Mouse (Mus musculus): Measurements from ENCODE around the gene Podxl.

Podxl gene

DNA sequence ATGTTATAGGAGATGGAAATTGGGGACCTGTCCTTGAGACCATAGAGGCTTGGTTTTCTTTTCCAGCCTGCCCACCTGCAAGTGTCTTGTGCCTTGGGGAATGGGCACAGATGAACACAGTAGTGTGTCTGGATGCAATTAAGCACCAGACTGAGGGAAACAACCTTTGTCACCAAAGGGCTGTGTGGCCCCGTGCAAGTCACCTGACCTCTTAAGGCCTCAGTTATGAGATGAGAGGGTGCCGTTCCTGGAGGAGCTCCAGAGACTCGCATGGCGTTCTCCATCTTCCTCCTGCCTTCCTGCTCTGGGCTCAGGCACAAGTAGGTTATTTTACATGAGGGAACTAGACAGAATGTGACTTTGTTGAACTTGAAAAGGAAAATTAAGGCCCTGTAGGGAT, 41.3 kb downstream of the Podxl start:
- no peak for DNase-seq

DNA sequence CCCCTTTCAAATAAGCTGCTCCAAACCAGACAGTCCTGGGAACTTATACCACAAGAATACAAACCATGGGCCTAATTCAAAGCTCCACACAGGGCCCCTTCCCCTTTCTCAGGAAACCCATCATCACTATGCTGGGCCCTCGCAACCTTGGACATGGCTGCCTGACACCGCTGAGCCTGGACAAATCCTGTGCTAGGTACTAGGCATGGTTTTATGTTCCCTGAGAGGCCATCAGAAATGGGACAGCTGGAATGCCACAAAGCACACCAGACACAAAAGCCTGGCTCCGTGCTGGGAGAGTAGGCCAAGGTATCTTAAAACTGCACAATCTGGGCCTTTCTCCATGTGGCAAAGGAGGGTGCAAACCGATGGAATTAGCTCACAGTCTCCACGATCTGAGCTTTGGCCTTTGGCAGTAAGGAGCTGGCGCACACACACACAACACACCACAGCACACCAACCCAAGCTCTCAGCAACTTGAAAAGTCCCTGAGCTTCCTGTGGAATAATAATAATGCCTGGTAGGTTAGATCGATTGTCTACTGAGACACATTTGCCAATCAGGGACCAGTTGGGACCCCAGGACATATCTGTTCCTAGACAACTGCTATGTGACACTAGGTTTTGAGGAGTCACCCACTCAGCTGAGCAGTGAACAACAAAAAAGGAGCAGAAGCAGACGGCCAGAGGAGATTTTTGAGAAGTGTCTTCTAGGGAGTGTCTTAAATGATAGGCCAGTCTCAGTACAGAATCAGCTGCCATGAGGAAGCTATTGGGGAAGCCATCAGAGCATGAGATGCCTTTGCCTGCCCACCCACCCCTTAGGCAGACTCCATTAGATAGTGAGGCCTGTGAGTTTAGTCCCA, 42.1 kb downstream of the Podxl start:
- DNase-seq, result no peak

DNA sequence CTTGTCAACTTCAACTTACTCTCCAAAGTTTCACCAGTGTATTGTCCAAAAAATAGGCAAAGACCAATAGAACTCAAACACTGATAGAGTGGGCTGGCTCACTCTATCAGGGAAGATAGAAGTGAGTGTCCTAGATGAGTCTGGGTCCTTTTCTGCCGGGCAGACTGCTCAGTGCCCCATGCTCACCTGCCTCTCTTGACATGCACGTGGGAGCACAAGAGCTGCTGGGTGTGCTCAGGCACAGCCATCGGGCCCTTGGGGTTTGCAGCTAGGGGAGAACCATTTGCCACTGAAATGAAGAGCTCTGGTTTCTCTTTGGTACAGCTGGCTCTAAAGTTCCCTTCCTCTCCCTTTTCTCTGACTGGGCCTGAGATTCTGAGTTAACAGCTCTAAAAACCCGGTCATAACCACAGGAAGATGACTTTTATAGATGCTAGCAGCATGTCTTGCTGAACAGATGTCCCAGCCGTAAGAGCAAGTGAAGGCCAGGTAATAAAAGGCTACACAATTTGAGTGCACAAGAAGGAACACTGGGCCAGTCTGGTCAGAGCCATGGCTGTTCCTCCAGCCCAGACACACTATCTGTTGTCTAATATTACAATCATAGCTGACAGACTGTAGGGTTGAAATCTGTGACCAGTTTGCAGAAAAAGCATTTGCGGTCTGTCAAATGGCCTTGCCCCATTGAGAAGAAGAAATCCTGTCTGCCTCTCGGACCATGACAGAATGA, 43.1 kb downstream of the Podxl start:
- DNase-seq, result no peak

DNA sequence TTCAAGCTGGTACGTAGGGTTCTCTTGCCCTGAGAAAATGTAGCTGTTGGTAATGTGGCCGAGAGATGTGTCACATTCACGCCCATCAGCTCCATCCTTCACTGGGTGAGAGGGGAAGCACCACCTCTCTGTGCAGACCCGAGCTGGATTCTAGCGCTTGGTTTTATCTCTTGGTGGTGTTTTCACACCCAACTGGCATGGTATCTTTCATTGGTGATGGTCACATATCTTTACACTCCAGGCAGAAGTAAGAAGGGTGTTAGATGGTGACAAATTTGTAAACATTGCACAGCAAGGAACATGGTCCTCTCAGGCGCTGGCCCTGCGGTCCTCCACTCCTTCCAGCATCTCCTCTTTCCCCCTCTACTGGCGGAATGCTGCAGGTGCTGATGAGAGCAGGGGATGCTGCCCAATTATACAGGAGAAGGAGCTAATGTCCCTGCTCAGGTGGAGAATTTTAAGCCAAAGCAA, 44.7 kb downstream of the Podxl start:
- no peak for DNase-seq

DNA sequence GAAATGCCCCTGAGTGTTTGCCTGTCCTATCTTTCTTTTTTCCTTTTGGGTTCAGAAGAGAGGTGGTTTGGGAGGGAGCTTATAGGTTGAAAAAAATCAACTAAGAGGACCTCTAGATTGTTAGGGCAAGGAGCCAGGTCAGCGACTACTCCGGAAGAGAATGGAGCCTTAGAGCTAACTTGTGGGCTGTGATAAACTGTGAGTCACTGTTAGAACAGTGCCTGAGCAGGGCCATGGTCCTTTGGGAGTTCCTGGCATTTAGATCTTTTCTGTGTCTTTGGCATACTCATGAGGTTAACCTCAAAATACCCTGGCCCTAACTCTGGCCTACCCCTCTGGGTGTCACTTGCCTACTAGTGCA, 45.5 kb downstream of the Podxl start:
- DNase-seq, result no peak

DNA sequence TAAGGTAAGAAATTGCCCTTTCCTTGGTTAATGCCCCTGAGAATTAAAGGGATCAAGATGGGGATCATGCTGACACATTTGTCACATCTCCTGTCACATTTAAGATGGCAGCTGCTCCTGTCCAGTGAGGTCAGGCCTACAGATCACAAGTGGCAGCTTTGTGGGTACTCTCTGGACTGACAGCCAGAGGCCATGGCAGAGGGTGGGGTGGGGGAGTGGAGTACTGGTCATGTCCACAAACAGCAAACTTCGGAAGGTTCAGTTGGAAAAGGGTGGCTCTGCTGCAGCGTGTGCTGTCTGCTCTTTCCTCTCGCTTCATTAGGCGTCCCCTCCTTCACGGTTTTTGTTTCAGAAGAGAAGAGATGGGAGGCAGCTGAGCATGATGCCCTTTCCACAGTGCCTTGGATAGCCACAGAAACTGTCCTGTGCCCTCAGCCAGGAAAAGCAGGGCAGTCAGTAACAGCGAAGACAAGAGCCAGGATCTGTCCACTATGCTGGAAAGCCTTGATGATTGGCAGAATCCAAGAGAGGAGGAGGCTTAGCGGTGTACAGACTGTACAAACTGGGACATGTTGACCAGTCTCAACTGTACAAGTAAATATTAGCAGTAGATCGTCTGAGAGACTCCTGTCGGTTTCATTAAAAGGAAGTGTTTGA, 46.0 kb downstream of the Podxl start:
- DNase-seq, result no peak

DNA sequence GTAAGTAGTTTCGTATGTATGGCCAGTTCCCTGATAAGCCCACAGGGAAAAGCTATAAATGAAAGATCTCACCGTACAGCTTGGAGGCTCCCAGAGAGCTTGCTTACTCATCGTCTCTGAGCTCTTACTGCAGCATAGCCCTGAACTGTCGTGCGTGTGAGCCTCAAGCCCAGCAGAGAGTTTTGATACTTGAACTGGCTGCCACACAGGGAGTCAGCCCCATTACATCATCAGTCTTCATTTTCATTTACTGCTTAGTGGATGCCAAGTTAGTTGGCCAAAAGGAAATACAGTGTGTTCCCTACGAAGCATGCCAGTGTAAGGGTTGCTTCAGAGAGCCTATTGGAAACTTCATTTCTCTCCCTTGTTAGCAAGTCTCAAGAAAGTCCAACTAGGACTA, 50.1 kb downstream of the Podxl start:
- no peak for DNase-seq

DNA sequence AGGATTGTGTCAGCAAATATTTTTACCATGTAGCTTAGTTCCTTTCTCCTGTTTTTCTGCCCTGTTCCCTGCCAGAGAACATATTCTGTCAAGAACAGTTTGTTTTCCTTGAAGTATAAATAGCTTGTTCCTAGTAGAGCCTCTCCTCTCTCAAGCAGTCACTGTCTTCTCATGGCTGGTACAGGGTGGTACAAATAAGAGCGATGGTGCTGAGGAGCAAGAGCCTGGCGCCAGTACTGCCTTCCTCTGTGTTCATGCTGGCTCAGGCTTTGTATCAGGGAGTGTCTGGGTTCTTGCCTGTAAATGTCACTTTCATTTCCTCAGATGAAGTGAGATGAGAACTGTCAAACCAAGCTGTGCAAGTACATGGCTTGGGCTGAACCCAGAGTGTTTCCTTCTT, 61.2 kb downstream of the Podxl start:
- no peak for DNase-seq

DNA sequence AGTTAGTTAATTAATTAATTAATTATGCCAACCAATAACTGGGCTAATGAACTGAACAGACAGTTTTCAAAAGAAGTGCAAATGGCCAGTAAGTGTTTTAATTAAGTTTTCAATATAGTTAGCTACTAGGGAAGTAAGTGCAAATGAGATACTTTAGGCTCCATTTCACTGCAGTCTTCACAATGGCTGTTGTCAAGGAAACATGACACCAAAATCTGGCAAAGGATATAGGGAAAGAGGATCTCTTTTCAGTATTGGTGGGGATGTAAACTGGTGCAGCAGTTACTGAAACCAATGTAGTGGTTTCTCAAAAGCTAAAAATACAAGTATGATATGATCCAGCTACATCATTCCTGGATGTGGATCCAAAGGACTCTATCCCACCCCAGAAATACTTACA, 63.1 kb downstream of the Podxl start:
- DNase-seq, result no peak

DNA sequence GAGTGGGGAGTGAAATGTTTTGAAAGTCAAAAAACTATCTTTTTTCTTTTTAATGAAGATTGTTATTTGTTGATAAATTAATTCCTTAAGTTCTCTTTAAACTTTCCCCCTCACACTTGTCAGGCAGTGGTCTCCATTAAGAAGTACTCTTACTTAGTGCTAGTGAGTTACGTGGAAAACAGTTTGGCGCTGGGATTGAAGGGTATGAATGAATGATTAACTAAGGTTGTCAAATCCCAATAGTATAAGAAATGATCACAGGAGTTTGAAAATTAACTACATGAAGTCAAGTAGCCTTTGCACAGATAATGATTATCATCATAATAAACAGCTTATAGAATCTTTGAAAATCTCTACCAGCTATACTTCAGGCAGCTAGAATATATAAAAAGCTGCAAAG, 63.5 kb downstream of the Podxl start:
- DNase-seq, result no peak

DNA sequence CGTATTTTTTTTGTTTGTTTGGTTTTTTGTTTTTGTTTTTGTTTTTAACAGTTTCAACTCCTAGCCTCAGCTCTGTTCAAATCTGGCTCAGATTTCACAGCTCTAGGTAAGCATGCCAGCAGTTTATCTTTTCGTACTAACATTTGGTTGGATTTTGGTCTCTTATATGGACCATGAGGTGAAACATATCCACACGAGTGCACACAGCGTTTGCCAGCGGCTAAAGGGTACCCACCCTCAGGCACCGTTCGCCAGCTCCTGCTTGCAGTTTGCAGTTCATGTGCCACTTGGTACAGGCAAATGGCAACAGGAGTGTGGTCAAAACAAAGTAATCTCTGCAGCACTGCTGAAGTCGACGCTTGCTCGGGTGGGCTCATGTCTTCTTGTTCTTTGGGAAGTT, 63.9 kb downstream of the Podxl start:
- DNase-seq, result no peak

DNA sequence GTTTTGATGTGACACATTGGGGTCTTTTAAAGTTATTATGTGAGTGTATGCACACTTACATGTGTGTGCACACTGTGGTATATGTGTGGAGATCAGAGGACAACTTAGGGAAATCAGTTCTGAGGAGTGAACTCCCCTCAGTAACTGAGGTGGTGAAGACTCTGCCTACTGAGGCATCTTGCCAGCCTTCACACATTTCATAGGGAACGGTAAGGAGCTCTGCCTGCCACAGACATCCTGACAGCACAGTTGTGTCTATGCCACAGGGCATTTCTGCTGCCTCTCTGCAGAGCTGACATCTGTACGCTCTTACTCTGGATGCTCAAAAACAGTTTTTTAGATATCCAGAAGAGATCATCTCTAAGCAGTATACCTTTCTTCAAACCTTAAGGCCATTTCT, 67.6 kb downstream of the Podxl start:
- no peak for DNase-seq

DNA sequence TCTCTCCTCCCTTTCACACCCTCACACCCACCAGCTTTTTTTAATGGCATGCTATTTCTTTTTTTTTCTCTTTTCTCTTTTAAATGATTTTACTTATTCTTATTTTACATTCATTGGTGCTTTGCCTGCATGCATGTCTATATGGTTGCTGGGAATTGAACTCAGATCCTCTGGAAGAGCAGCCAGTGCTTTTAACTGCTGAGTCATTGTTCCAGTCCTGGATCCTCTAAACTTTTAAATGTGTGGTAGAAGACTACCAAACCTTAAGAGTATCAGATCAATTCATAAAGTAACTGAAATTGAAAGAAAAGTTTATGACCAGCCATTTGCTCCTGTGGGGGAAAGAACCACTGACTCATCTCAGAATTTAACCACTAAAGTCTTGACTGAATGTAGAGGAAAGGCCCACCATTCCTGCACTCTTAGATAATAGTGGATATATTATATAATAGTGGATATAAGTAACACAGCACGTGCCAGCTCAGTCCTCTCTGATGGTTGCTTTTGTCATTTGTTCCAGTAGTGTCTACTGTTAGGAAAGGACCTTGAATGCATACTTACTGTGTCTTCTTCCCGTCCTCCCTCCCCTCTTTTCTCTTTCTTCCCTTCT, 68.6 kb downstream of the Podxl start:
- DNase-seq, result no peak

DNA sequence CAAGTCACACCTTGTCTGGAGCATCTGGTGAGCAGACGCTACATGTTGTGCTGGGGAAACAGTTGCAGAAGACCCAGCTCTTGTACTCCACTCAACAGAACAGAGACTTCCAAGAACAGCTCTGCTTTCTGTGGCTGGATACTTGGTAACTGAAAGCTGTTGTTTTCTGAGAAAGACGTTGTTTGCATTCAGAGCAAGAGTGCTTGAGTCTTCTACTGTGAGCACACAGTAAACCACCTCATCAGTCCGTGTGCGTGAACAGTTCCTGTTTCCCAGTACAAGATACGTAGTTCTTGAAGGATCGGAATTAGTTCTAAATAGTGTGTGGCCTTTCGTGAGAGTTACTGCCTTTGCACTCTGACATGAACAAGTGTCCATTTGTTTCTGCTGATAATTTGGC, 73.8 kb downstream of the Podxl start:
- no peak for DNase-seq

DNA sequence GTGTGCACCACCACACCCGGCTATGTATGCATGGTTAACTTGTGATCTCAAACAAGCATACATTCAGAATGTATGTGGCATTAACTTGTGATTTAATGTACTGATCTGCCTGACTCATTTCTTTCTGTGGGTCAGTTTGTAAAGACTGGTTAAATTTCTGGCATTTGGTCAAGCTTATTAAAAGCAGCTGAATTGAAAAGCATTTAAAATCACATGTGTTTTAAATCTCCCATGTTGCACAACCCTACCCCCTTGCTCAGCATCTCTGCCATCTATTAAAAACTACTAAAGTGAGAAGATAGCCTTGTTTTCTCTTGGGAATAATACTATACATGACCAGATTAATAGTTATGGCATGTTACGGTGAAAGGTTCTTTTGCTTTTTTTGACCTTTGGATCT, 77.2 kb downstream of the Podxl start:
- no peak for DNase-seq

DNA sequence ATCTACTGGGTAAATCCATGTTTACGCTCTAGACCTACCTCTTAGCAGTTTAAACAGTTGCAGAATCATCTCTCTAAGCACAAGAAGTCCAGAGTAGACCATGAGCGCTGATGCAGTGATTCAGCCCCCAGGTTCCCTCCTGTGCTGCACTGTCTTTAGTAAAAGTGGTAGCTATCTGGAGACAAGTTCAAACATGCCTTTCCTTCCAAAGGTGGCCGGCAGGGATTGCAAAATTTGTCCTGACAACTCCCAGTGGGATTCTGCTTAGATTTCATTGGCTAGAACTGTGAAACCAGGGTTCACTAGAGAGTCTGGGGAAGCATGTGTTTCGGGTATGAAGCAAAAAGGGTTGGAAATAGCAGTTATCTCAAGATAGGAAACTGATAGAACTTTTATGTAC, 83.8 kb downstream of the Podxl start:
- DNase-seq, result no peak

DNA sequence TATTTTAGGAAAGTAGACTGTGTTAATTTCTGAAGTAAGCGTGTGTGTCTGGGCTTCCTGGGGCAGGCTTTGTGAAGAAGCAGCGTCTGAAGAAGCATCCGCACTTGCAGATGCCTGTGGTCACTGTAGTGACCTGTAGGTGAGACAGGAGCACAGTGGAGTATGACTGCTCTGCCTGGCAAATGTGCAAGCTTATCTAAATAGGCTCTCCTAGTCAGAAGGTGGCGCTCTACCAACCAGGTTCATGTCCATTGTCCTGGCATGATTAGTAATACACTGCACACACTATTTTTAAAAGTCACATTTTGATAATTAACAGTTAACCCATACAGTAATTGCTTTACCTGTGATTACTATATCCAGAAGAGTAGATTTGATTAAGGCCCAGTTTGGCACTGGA, 85.6 kb downstream of the Podxl start:
- DNase-seq, result no peak
